Mouse (Mus musculus) lung, adult 2 months (tissue): ENCODE measurements at regions not wholly inside any gene's neighbourhood (a gene's known extent, or its start where the extent isn't known, plus 50 kb on each side); places are given as distances from the start of the nearest gene placed in this dataset.

Experiments used
- CTCF ChIP-seq: fragments of 200-500 bp; IDR thresholded peaks from 2 replicates; pipeline ENCODE4 v1.5.1; 2011; ENCODE audit warnings: mild to moderate bottlenecking, low read length, control low read depth; ENCODE audit not compliant: insufficient read depth
- POLR2A ChIP-seq: fragments of 200-500 bp; IDR thresholded peaks from 2 replicates; pipeline ENCODE4 v1.6.1; 2011; ENCODE audit warnings: low read depth, mild to moderate bottlenecking, control low read depth, low read length, borderline replicate concordance; ENCODE audit errors: extremely low read depth

GRCm38 (mm10) chr12:16176326-16176725, 359.6 kb upstream of the Trib2 start:
- TF ChIP-seq POLR2A (no peak), CTCF (no peak)
